ENCODE assay signal across 18 mouse cellular contexts in the genomic region with DNA sequence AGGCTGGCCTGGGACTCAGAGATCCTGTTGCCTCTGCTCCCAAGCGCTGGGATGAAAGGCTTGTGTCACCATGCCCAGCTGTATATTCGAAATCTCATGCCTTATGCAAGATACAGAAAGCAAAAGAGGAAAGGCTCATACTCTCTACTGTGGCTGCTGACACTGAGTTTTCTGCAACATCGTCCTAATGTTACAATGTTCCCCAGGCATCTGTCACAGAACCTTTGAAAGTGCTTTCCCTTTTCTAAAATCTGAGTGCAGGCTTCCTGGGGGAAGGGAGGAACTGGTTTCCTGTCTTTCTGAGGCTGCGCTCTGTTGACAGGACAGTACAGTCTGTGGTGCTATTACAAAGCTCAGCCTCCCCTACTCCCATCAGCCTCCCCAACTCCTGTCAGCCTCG.
DNase-seq lines count a peak whose midpoint lies in the region.
"Had no signal": no experiment of that assay in that cellular context is flagged by ENCODE, and none has a peak within 500 bp of the region (broad histone marks: within the 10 kb centered on the region; RNA-seq: fewer than 3 reads in every experiment).

No protein-coding gene starts in this region.

- DNase-seq in heart, adult 9 months (ENCODE audit: low spot score in 2 of 2) = peak; percentile 22 to 35
- DNase-seq in heart, postnatal 14 days = no peak
- DNase-seq in lung, postnatal 10 days = peak; percentile 8
- no peak for DNase-seq in lung, postnatal 25 days (ENCODE audit: low spot score)
- peak; percentile 36 for DNase-seq in layer of hippocampus, adult 9-11 months
- no peak for DNase-seq in kidney, adult 8-10 months
- no peak for DNase-seq in urinary bladder, postnatal 10 days (ENCODE audit: low spot score)
- DNase-seq: adrenal gland, postnatal 14 days; cerebellum, adult 8-10 months; cerebellum, postnatal 36 days; embryo, embryonic 11 days; gastrocnemius, postnatal 25 days; kidney, adult 11 months; kidney, postnatal 25 days; liver, postnatal 0 days; right cerebral cortex, adult 18-20 months; thymus, adult 18-20 months; thymus, postnatal 25 days had no signal

- intact Hi-C loops in heart, postnatal 14 days (cut with DNase I) = no loop called here

Comparison
In these comparisons a context has a peak if more than half of its experiments do, and no peak if none do; other contexts are left out.
1. DNase-seq: peak in heart, adult 9 months (2 of 2), lung, postnatal 10 days (single experiment) and layer of hippocampus, adult 9-11 months (single experiment); none in heart, postnatal 14 days (0 of 2), lung, postnatal 25 days (single experiment), kidney, adult 8-10 months (0 of 2) and urinary bladder, postnatal 10 days (single experiment).